In the genomic region with DNA sequence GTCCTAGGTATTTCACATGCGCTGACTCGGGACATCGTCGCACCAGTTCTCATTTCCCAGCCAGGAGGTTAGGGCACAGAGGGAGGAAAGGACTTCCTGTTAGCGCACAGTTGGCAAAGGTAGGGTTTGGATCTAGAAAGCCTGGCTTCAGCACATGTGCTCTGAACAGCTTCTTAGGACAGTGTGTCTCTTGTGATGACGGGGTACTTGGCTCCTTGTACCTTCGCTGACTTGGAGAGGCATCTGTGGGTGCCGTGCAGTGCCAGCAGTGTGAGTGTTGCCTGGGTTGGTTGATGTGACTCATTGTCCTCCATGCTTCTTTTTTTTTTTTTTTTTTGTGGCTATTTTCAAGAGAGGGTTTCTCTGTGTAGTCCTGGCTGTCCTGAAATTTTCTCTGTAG, we compare ENCODE assay signal across 9 mouse cellular contexts. TPM values are rescaled to one million over a fixed set of nuclear protein-coding genes. Genes with fewer than 3 reads are reported as not detected.
DNase-seq lines count a peak whose midpoint lies in the region.
"Had no signal": no experiment of that assay in that cellular context is flagged by ENCODE, and none has a peak within 500 bp of the region (broad histone marks: within the 10 kb centered on the region; RNA-seq: fewer than 3 reads in every experiment).

No protein-coding gene starts in this region.

- peak; percentile 22 to 35 for DNase-seq in heart, adult 9 months (ENCODE audit: low spot score in 2 of 2)
- no peak for DNase-seq in heart, postnatal 14 days
- peak; percentile 83 for DNase-seq in 3134 (ENCODE audit: extremely low read depth, insufficient read length, low spot score)
- DNase-seq in 3T3-L1 (ENCODE audit: low read depth, low spot score), result peak; percentile 64
- peak; percentile 28 to 32 for DNase-seq in layer of hippocampus, postnatal 36 days
- DNase-seq in T-cell, adult 2 months (ENCODE audit: low spot score), result no peak
- DNase-seq in c-Kit-positive CD71-positive TER-119-positive erythroid progenitor cells, embryonic 14.5 days (ENCODE audit: low spot score), result no peak
- DNase-seq: kidney, postnatal 4 days had no signal

- intact Hi-C loops in heart, postnatal 14 days (cut with DNase I), result no loop called here

RNA-seq across cellular contexts. Expression of a gene that starts 23.9 kb away (rescaled TPM):
- total RNA-seq in heart, postnatal 14 days (2021), result 10 to 100 TPM; 17.8 to 19.9 TPM
- 10 to 100 TPM; 35.6 to 40.4 TPM for total RNA-seq in layer of hippocampus, postnatal 36 days (2021)

RNA-seq across cellular contexts. Expression of a gene that starts 28.6 kb away (rescaled TPM):
- 1 to 10 TPM; 1.0 to 1.3 TPM for total RNA-seq in heart, postnatal 14 days (2021)
- 10 to 100 TPM; 15.1 to 16.3 TPM for total RNA-seq in layer of hippocampus, postnatal 36 days (2021)
- total RNA-seq: common myeloid progenitor, adult 5-6 weeks had no signal

Comparison
In these comparisons a context has a peak if more than half of its experiments do, and no peak if none do; other contexts are left out.
1. DNase-seq: peak in heart, adult 9 months (2 of 2), 3134 (single experiment), 3T3-L1 (single experiment) and layer of hippocampus, postnatal 36 days (2 of 2); none in heart, postnatal 14 days (0 of 2), T-cell, adult 2 months (single experiment) and c-Kit-positive CD71-positive TER-119-positive erythroid progenitor cells, embryonic 14.5 days (single experiment).
2. RNA of a gene that starts 28.6 kb away (total RNA-seq): 15.1 to 16.3 TPM in layer of hippocampus, postnatal 36 days; 1.0 to 1.3 TPM in heart, postnatal 14 days; every median in the first group is over 4 times any median in the second.